Mouse (Mus musculus): ENCODE measurements around the gene Ttyh3.

Gene Ttyh3

DNA sequence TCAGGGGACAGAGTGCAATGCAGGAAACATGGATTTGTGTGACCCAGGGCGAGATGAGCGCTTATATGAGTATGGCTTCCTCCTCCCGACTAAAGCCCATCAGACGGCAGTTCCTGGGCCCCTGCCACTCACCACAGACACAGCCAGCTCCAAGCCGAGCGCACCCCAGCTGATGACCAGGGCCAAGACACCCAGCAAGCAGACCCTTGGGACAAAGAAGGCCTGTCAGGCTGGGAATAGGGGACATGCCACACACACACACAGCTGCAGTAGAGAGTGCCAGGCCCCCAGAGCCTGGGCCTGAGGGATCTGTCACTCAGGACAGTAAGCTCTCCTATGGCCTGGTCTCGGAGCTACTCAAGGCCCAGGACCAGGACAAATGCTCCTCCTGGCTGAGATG is 15.4 kb downstream of the Ttyh3 start:
- DNase-seq (ENCODE audit: low read depth), result no peak

DNA sequence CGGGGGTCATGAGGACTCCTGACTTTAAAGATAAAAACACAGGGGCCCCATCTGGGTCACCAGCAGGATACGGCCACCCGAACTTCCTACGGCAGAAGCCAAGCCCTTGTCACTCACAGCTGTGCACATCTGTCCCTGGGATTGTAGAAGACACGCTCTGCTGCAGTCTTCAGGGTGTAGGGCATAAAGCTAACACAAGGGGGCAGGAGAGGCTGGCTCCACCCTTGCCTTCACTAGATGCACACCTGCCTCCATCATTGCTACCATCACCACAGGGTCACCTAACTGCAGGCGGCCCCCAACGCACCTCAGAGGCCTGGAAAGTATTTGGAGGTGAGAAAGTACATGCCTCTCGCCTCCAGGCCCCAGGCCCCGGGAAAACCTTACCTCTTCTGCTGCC is 19.8 kb downstream of the Ttyh3 start:
- peak; percentile 68 for DNase-seq (ENCODE audit: low read depth)

DNA sequence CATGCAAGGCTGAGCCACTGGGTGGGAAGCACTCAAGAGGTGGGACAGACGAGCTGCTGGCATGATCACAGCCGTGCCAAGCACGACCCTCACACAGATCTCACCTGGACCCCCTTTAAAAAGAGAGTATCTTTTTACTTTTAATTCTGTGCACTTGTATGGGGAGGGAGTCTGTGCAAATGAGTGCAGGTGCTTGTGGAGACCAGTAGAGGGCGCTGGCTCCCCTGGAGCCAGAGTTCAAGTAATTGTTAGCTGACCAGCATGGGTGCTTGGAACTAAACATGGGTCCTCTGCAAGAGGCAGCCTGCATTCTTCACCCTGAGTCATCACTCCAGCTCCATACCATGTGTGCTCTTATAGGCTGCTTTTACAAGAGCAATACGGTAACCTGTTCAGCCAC is 21.3 kb downstream of the Ttyh3 start:
- no peak for DNase-seq (ENCODE audit: low read depth)

DNA sequence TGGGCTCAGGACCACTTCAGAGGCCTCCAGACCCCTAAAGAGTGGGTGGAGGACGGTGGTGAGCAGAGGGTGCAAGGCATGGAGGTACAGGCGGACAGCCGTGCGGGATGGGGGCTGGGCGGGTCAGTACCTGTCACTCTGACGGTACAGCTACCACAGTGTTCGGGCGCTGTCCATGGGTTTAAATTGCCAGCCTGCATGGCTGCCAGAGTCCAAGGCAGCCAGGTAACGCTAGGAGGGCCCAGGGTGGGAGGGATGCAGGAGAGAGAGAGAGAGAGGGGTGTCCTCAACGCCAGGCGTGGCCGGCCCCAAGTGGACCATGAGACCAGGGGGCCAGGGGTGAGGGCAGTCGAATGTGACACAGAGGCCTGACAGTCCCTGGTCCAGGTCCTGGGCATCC is 23.9 kb downstream of the Ttyh3 start:
- no peak for DNase-seq (ENCODE audit: low read depth)

DNA sequence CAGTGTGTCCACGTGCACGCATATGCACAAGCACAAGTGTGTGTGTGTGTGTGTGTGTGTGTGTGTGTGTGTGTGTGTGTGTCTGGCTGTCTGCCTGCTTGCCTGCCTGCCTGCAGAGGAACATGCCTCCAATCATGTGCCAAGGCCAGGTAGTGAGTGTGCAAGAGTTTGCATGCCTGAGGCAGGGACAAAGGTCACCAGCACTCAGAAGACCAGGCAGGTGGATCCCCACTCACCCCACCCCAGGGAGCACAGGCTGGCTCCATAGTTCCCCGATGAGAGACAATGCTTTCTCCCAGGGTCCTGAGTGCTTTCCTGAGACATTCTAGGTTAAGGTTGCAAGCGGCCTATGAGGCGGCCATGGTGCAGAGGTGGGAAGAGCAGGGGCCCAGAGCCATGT is 24.6 kb downstream of the Ttyh3 start:
- no peak for DNase-seq (ENCODE audit: low read depth)

DNA sequence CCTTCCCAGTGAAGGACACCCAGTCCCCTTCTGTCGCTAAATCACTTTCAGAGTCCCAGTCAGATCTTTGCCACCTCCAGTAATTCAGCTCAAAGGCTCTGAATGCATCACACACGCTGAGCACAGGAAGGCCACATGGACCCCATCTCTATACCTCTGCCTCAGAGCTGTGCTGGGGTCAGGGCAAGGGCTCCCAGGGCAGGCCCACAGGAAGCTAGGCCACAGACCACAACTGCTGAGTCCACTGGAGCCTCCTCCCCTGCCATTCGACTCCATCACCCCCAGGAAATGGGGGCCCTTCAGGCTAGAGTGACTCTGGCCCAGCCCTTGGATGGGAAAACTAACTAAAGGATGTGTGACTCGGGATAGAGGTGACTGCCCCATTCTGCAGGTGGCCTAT is 25.0 kb downstream of the Ttyh3 start:
- peak; percentile 34 for DNase-seq (ENCODE audit: low read depth)

DNA sequence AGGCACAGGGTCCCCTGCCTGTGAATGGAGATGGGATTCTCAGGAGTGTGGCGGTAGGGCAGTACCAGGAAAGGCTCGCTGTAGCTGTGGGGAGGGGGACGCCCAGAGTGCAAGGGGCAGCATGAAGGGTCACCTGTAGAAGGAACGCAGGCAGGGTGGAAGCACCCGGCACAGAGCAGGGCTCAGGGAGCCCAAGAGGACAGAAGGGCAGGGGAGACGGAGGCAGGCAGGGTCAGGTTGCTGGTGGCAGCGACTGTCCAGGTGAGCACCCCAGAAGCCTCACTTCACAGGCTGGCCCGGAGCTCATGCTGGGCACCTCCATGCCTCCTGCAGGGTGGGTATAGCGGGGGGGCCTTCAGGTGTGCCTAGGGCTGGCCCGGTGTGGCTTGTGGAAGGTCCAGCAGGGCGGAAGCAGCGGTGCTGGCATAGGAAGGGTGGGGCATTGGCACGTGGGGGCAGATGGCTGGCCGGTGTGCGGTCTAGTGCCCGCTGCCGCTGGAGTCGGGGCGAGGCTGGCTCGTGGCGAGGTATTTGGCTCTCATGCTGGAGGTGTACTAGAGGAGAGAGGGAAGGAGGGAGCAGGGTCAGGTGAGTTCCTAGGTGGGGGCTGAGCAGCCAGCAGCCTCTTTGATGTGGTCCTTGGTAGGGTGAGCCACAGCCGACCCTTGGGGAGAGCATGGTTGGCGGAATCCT is 25.7 kb downstream of the Ttyh3 start:
- DNase-seq (ENCODE audit: low read depth), result no peak

DNA sequence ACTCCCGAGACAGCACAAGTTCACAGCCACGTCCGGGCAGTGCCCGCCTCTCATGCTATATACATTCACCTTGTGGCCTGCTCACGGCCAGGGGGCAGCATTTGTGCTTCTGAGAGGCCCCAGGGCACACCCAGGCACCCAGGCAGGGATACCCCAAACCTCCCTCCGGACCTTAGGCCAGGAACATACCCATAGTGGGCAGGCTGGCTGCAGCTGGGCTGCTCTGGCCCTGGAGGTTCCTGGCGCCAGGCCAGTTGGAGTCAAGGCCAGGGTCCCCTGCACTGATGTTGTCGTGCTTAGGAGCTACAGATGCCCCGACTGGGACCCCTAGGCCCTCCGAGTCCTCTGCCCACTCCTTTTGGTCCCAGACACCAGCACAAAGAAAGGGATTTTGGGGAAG is 27.3 kb downstream of the Ttyh3 start:
- no peak for DNase-seq (ENCODE audit: low read depth)

DNA sequence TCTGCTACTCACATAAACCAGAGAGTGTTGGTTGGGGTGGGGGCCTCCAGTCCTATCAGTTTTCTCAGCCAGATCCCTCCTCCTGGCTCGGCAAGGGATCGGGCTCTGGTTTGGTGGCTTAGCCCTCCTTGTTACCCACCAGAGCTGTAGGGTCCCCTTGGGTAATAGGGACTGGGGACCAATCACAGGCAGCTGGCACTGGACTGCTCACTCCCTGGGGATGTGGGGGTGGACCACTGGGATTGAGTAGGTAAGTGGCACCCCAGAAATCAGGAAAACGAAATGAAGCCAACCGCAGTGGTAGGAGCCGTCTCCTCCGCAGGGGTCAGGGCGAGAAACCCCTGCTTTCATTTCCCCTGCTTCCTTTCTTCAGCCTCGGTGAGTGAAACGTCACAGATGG is 27.7 kb downstream of the Ttyh3 start:
- DNase-seq (ENCODE audit: low read depth), result no peak

DNA sequence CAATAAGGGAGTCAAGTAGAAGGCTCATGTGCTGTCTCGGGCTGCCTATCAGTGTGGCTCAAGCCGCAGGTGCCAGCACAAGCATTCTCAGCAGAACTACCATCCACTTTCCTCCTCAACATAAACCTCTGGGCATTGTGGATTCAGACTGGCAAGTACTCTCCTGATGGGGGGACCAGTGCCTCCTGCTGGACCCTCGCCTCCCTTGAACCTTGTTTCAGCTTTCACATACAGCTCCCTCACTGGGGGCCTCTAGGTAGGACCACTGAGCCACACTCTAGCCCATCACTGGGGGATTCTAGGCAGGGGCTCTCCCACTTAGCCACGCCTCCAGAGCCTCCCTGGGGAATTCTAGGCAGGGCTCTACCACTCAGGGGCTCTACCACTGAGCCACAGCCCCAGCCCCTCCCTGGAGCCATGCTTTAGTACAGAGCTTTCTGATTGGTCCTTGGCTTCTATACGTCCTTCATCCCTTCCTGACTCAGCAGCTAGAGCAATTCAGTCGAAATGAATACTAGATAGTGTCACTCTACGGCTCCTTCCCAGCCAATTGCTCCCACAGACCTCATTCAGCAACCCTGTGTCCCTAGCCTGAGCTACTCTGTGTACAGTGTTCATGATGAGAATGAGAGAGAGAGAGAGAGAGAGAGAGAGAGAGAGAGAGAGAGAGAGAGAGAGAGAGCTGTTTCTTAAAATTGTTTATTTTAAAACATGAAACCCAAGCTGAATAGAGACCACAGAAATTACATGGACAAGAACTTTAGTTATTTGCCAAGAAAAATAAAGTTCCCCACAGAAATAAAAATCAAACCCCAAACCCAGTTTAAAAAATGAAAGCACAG is 28.7 kb downstream of the Ttyh3 start:
- peak; percentile 50 for DNase-seq (ENCODE audit: low read depth)

DNA sequence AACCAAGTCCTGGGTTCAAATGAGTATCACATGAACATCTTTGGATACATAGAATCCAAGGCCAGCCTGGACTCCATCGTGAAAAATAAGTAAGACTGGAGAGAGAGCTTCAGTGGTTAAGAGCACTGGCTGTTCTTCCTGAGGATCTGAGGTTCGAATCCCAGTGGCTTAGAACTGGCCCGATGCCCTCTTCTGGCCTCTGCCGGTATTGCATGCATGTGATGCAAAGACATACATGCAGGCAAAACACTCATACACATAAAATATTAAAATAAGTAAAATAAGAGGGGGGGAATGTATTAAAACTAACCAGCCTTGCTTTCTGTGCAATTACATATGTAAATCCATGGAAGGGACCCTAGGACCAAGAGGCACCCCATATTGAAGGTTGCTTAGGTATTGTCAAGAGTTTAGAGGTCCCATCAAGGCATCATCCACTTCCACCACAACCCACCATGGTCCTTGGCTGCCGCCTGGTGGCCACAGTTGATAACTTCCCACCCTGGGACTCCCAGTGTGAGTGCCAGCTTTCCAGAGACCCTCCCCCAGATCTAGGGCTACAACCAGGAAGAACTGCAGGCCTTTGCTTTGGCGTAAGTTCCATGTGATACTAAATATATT is 29.6 kb downstream of the Ttyh3 start:
- DNase-seq (ENCODE audit: low read depth), result peak; percentile 93

DNA sequence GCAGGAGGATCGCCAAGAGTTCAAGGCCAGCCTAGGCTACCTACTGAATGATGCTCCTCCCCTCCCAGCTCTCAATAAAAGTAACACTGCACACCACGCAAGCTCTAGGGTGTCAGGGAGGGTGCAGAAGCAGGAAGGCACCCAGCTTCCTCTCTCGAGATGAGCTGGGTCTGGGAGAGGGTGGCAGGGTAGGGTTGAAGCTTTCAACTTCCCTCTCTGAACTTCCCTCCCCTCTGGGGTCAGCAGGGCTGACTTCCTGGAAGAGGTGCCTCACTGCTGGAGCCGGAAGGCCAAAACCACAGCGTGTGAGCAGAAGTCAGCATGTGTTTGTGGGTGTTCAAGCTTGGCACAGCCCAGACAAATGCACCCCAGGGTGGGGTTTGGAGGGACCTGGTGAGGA is 31.1 kb downstream of the Ttyh3 start:
- peak; percentile 90 for DNase-seq (ENCODE audit: low read depth)

DNA sequence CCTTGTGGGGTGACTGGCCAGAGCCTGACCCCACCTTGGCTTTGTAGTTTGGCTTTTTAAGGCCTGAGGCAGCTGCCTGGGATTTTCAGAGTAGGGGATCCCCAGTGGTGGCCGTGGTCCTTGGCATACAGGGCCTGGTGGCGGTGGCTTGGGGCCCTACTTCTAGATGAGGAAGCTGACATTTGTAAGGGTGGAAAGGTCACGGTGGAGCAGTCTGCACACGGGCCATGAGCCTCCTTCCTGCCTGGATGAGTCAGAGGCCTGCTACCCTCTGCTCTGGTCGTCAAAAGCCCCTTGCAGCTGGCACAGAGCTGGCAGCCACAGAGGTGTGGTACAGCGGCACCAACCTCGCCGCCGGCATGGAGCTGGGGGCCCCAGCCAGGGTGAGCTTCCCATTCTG is 32.1 kb downstream of the Ttyh3 start:
- DNase-seq (ENCODE audit: low read depth), result peak; percentile 90

DNA sequence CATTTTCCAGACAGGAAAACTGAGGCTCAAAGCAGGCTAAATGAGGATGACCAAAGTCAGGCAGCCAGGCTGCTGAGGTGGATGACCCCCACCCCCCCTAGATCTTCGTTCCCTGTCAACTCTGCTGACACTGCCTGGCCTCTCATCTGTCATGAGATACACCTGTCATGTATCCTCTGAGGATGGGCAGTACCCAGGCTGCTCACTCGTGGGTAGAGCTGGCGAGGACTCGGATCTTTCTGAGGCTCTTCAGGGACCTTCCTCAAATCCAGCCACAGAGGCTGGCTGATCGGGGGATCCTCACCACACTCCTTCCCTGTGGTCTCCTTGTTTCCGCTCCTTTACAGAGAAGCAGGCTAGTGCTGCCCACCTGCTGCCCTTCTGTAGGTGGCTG is 32.7 kb downstream of the Ttyh3 start:
- DNase-seq (ENCODE audit: low read depth), result peak; percentile 71

DNA sequence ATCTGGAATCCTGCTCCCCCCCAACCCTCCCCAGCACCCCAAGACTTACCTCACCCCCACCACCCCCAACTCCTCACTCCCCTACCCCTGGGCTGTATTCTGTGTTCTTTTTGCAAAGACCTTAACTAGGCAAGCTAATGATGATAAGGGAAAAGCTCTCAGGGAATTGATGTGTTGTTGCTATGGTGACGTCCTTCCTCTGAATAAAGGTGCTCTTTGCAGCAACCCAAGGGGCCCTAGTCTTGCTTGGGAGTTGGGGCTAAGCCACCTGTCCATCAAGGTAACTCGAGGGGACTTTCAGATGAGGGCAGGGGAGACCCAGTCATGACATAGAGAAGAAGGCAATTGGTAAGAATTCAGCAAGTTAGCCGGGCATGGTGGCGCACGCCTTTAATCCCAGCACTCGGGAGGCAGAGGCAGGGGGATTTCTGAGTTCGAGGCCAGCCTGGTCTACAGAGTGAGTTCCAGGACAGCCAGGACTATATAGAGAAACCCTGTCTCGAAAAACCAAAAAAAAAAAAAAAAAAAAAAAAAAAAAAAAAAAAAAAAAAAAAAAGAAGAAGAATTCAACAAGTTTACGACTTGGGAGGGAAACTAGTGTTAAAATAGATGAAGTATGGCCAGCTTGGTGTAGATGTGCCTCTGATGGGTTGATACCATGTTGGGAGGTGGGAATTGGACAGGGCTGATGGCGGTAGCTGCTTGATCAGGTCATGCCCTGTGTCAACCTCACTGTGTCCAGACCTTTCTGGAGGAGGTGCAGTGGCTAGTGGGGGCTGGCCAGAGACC is 33.3 kb downstream of the Ttyh3 start:
- DNase-seq (ENCODE audit: low read depth), result peak; percentile 70

DNA sequence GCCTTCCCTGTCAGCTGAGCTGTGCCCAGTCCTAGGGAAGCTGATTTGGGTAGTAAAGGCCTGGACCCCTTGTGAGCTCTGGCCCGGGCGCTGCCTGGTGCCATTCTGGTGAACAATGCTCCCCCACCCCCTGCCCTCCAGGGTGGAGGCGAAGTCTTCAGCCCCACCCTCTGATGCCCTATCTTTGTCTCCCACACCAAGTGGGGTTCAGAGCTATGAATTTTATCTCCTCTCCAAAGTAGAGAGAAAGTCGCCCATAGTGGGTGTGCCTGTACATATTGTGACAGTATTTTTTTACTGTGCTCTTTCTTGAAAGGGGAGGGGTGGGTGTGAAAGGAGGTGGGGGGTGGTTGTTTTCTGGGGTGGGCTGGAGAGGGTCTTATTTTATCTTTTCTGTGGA is 34.0 kb downstream of the Ttyh3 start:
- DNase-seq (ENCODE audit: low read depth), result peak; percentile 33

DNA sequence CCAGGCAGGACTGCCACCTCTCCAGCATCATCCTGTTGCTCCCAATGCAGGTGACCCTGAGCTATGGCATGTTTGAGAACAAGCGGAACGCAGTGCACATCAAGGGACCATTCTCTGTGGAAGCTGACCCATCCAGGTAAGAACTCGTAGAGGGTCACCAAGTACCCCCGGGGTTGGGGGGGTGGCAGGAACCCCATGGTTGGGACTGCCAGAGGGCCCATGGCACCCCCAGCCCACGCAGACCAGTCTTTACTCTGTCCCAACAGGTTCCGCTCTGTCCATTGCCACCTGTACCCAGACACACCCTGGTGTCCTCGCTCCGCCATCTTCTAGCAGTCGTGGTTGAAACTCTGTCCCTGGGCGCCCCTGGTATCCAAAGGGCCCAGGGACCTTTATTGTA is 34.7 kb downstream of the Ttyh3 start:
- DNase-seq (ENCODE audit: low read depth), result no peak

DNA sequence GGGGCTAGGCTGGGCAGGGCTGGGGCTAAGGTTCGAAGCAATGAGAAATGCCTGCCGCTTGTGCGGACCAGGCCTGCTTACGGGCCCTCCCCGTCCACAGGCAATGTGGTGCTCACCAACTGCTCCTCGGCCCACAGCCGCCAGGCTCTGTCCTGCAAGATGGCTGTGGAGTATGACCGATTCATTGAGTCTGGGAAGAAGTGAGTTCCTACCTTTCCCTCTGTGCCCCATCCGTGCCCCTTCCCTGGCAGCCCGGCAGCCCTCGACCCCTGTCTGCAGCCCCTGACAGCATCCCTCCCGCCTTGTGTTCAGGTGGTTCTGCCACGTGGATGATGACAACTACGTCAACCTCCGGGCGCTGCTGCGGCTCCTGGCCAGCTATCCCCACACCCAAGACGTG is 36.6 kb downstream of the Ttyh3 start:
- DNase-seq (ENCODE audit: low read depth), result no peak

DNA sequence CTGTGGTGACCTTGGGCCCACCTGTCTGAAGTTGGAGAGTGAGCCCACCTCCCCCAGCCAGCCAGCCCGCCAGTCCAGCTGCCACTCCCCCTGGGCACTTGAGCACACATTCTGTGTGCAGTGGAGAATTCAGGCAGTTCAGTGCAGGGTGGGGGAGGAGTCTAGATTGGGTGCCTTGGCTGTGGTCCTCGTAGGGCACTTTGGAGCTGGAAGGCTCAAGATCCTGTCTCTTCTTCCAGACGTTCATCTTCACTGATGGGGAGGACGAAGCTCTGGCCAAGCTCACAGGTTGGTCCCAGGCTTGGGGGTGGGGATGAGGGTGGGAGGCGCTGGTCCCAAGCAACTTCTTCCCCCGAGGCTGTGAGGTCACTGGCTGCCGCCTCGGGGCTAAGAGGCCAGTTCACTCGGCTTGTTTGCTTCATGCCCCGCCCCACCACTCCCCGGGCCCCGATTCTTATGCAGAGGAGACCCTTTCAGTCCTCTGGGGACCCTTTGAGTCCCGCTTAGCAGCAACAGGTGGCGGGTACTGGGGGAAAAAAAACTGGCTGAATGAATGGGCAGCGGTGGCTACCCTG is 37.1 kb downstream of the Ttyh3 start:
- DNase-seq (ENCODE audit: low read depth), result peak; percentile 44

DNA sequence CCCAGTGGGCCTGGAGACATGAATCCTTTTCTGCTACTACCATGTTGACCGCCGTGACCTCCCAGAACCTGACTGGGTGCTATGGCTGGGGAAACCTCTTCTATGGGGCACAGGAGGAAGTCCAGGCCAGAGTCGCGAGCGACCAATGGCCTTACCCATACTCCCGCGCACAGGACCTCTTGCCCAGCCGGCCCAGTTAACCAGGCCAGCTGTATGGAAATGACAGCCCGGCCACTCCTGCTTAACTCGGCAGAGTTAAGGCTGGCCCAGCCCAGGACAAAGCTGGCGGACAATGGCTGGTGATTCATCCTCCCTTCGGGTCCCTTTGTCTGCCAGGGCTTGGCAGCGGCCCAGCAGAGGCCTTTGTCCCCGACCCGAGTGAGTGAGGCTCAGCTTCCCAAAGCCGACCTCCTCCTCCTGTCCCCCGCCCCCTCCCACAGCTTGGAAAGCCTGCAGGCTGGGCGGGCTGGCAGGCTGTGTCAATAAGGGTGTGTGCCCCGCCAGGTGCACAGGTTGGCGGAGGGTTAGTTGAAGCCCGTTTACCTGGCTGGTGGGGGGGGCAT is 37.7 kb downstream of the Ttyh3 start:
- no peak for DNase-seq (ENCODE audit: low read depth)

DNA sequence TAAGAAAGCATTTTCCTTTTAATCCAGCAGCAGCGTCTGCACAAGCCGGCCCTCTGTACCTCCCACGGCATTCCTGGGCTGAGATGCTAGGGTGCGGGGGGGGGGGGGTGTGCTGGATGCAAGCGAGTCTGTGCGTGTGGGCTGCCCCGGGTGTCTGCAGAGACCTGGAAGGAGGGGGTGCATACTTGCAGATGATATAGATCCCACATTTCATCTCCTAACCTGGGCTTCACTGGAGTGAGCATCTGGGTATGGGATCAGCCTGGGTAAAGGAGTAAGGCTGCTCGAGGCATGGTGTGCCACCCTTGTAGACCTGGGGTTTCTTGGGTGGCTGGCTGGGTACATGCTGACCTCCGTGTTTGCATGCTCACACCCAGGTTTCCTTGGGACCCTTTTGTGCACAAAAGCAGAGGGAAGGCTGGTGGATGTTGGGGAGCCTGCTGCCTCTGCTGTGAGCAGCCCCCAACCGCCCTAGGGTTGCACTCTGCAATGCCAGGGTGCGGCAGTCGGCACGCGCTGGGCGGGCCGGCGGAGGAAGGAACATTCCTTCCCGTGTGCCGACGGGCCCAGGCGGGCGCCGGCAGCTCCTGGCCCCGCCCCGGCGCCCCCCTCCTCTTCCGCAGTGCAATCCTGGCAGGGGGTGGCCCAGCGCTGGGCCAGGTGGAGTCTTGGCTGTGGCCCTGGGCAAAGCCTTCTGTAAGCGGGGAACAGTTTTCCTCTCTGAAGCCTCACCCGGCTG is 38.4 kb downstream of the Ttyh3 start:
- peak; percentile 67 for DNase-seq (ENCODE audit: low read depth)
